Mouse (Mus musculus): ENCODE results near the gene Tex14. TPM values are rescaled to one million over a fixed set of nuclear protein-coding genes. Genes with fewer than 3 reads are reported as not detected.

The Tex14 gene
- total and polyA plus RNA-seq, 3 experiments = 0.42 TPM; not detected in 1

DNA sequence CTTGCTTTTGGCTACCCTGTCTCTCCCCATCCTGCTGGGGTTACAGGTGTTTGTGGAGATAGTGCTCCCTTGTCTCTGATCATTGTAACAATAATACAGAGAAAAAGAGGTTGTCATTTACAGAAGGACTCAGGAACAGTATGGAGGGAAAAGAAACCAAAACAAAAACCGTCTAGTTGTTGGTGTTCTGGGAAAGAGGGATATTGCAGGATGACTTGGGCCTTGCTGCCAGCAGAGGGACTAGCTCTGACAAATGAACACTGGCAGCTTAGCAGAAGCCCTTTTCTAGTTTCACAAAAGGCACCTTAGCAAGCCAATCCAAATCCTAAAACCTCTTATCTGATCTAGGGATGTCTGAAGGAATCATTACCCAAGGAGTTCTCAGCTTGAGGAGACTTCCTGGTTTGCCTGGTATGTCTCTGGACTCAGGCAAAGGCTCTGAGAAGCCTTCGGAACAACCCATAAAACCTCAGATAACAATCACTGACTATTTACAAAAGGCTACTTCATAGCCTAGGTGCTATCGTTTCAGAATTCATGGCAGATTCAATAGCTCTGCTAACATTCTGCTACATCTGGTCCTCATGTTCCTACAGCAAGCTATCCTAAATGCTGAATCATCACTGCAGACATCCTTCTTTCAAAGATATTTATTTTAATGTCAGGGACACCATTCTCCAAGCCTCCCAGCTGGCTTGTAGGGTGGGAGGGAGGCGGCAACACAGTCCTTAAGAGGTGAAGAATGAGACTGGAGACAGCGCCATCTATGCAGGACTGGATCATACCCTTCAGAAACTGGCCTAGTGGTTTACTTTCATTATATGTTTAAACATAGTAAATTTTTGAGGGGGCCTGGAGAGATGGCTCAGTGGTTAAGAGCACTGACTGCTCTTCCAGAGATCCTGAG lies 31.7 kb downstream of the Tex14 start:
- Histone ChIP-seq H3K36me3 (ENCODE audit: control insufficient read depth in 1 of 2, insufficient read depth in 2 of 2, low read length in 2 of 2) (peaks cover 0 to 23% of the 10 kb centered on the region in 2 experiments; a peak in 2 of 4 replicates), H3K9ac (ENCODE audit: control insufficient read depth, low read depth, low read length, poor library complexity, severe bottlenecking) (peak overlapping the region; percentile 20)

DNA sequence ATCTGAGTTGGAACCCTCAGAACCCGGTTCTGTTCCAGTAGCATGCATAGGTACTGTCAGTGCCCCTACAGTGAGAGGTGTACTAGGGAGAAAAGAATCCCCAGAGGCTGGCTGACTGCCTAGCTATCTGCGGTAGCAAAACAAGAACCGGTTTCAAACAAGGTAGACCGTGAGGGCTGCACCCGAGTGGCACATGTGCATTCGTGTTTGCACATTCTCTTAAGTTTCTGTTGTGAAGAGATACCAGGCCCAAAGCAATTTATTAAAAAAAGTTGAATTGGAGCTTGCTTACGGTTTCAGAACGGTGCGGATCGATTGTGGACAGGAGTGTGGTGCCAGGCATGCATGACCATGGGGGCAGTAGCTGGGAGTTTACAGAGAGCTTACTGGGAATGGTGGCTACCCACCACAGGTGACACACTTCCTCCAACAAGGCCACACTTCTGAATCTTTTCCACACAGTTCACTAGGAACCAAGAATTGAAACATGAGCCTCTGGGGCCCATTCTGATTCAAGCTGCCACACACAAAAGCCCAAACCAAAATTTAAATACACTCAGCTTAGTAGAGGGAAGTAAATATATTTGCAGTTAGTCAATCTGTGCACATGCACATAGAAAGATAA lies 35.0 kb downstream of the Tex14 start:
- no peaks in the 10 kb centered on the region for H3K27me3 ChIP-seq (ENCODE audit: control insufficient read depth in 1 of 2, insufficient read depth in 2 of 2, low read length in 2 of 2)

More for the DNA sequence above, 31.7 kb downstream of the Tex14 start:
- DNase-seq (ENCODE audit: low read depth, low spot score) = peak; percentile 54
- Histone ChIP-seq H3K4me1 (ENCODE audit: control insufficient read depth in 1 of 2, insufficient read depth in 2 of 2, low read length in 2 of 2) (peaks cover 11 to 21% of the 10 kb centered on the region in 2 experiments), H3K27ac (ENCODE audit: control insufficient read depth, low read depth, low read length) (peak overlapping the region; percentile 22), H3K27me3 (ENCODE audit: control insufficient read depth in 1 of 2, insufficient read depth in 2 of 2, low read length in 2 of 2) (no peaks in the 10 kb centered on the region), H3K9me3 (replicated peaks; ENCODE audit: insufficient read depth, low read length) (no peaks in the 10 kb centered on the region), H3K79me2 (ENCODE audit: control insufficient read depth, insufficient read depth, low read length, poor library complexity) (no peaks in the 10 kb centered on the region), H3K4me3 (ENCODE audit: control insufficient read depth in 1 of 2, insufficient read depth in 1 of 2, low read depth in 2 of 2, low read length in 2 of 2) (peak overlapping the region; percentile 3 to 14; a peak in 3 of 4 replicates)
- TF ChIP-seq TAL1 (IDR thresholded peaks at IDR 0.05; ENCODE audit: low read length) (peak; percentile 32; the same call in 1 of the 2 replicates), BHLHE40 (IDR thresholded peaks at IDR 0.05; ENCODE audit: borderline replicate concordance, low read depth, low read length) (no peak), ETS1 (IDR thresholded peaks at IDR 0.05; ENCODE audit: low read depth, low read length) (0 out of 2 replicates have a peak, but pooled peaks have one; percentile 28), GATA1 (IDR thresholded peaks at IDR 0.05; ENCODE audit: low read depth, low read length) (peak; percentile 77), ZNF384 (IDR thresholded peaks at IDR 0.05; ENCODE audit: low read depth, low read length) (peak; percentile 4; the same call in 1 of the 2 replicates), MAX (IDR thresholded peaks at IDR 0.05; ENCODE audit: low read length) (no peak), CTCF (IDR thresholded peaks at IDR 0.05 in 2 of 3, conservative IDR thresholded peaks at IDR 0.05 in 1 of 3; ENCODE audit: control insufficient read depth in 1 of 3, insufficient read depth in 1 of 3, low read depth in 2 of 3, low read length in 3 of 3, poor library complexity in 1 of 3, severe bottlenecking in 1 of 3) (peak in 2 of 3 experiments; percentile 10 to 36; a peak in 1 of 6 replicates)

More for the DNA sequence above, 35.0 kb downstream of the Tex14 start:
- peaks cover 13 to 26% of the 10 kb centered on the region in 2 experiments for H3K4me1 ChIP-seq (ENCODE audit: control insufficient read depth in 1 of 2, insufficient read depth in 2 of 2, low read length in 2 of 2)
- no peak overlapping the region for H3K4me3 ChIP-seq (ENCODE audit: control insufficient read depth in 1 of 2, insufficient read depth in 1 of 2, low read depth in 2 of 2, low read length in 2 of 2)
- H3K9ac ChIP-seq (ENCODE audit: control insufficient read depth, low read depth, low read length, poor library complexity, severe bottlenecking) = no peak overlapping the region
- no peak overlapping the region for H3K27ac ChIP-seq (ENCODE audit: control insufficient read depth, low read depth, low read length)
- H3K36me3 ChIP-seq (ENCODE audit: control insufficient read depth in 1 of 2, insufficient read depth in 2 of 2, low read length in 2 of 2) = peaks cover 0 to 29% of the 10 kb centered on the region in 2 experiments; a peak in 2 of 4 replicates
- H3K79me2 ChIP-seq (ENCODE audit: control insufficient read depth, insufficient read depth, low read length, poor library complexity) = no peaks in the 10 kb centered on the region; the same call in 1 of the 2 replicates
- H3K9me3 ChIP-seq (replicated peaks; ENCODE audit: insufficient read depth, low read length) = no peaks in the 10 kb centered on the region
- DNase-seq (ENCODE audit: low read depth, low spot score) = no peak
- no peak for TF ChIP-seq TBP (IDR thresholded peaks at IDR 0.05; ENCODE audit: low read depth, low read length)
- TF ChIP-seq CTCF (IDR thresholded peaks at IDR 0.05 in 2 of 3, conservative IDR thresholded peaks at IDR 0.05 in 1 of 3; ENCODE audit: control insufficient read depth in 1 of 3, insufficient read depth in 1 of 3, low read depth in 2 of 3, low read length in 3 of 3, poor library complexity in 1 of 3, severe bottlenecking in 1 of 3) = no peak
- no peak for TF ChIP-seq CHD2 (IDR thresholded peaks at IDR 0.05; ENCODE audit: low read length)
- no peak for TF ChIP-seq ZKSCAN1 (IDR thresholded peaks at IDR 0.05; ENCODE audit: low read depth, low read length)
- no peak for TF ChIP-seq MXI1 (IDR thresholded peaks at IDR 0.05; ENCODE audit: low read depth, low read length)
- no peak for TF ChIP-seq NRF1 (IDR thresholded peaks at IDR 0.05; ENCODE audit: insufficient read depth, low read depth, low read length, poor library complexity, severe bottlenecking)
- TF ChIP-seq POLR2A (IDR thresholded peaks at IDR 0.05; ENCODE audit: control insufficient read depth in 1 of 2, insufficient read depth in 1 of 2, low read depth in 1 of 2, low read length in 2 of 2, poor library complexity in 1 of 2) = no peak
- TF ChIP-seq JUND (IDR thresholded peaks at IDR 0.05; ENCODE audit: low read depth, low read length) = no peak
- no peak for TF ChIP-seq EP300 (IDR thresholded peaks at IDR 0.05; ENCODE audit: low read depth in 1 of 2, low read length in 2 of 2)
- no peak for TF ChIP-seq RCOR1 (IDR thresholded peaks at IDR 0.05; ENCODE audit: low read depth, low read length)
- TF ChIP-seq SIN3A (IDR thresholded peaks at IDR 0.05; ENCODE audit: low read length) = no peak
- no peak for TF ChIP-seq NELFE (IDR thresholded peaks at IDR 0.05; ENCODE audit: low read depth, low read length)
